Mouse (Mus musculus) megakaryocyte, embryonic 14.5 days (primary cell): ENCODE results near the gene Cpt1b. TPM values are rescaled to one million over a fixed set of nuclear protein-coding genes. Genes with fewer than 3 reads are reported as not detected.
A peak's percentile ranks its signal among the peaks of the same experiment; 100 is the strongest.
"Not testable (repeated sequence)": the region's sequence is repeated elsewhere in the genome, so short reads cannot be mapped to it uniquely, and the experiment has no call there.

Experiments used
- H3K27me3 ChIP-seq: replicated peaks from 2 replicates; pipeline ENCODE3; 2012; ENCODE audit warnings: inconsistent platforms
- H3K36me3 ChIP-seq: replicated peaks from 2 replicates; pipeline ENCODE3; 2012; ENCODE audit warnings: low read length, inconsistent platforms, mixed read lengths
- H3K4me1 ChIP-seq: 2 replicates; pipeline ENCODE4 v1.6.1; 2012; ENCODE audit warnings: inconsistent platforms
- H3K4me3 ChIP-seq: replicated peaks from 2 replicates; pipeline ENCODE3; 2012; ENCODE audit warnings: moderate library complexity, mild to moderate bottlenecking, inconsistent platforms
- H3K9me3 ChIP-seq: 2 replicates; pipeline ENCODE4 v1.6.1; 2012; ENCODE audit warnings: inconsistent platforms
- FLI1 ChIP-seq: IDR thresholded peaks from 2 replicates; pipeline ENCODE4 v1.6.1; 2012; ENCODE audit warnings: low read length, inconsistent platforms, mixed read lengths
- GATA1 ChIP-seq: IDR thresholded peaks from 3 replicates; pipeline ENCODE4 v1.6.1; 2012; ENCODE audit warnings: mixed read lengths, low read length, inconsistent platforms, borderline replicate concordance
- polyA plus RNA-seq: library from polyadenylated mRNA; stranded (reverse); fragments of >175 nt; gene quantifications from 2 replicates; pipeline ENCODE4 v1.2.3, GENCODE M21; 2012; ENCODE audit warnings: low replicate concordance; ENCODE audit not compliant: insufficient read depth

The Cpt1b gene
- polyA plus RNA-seq, 1 experiment, result 0.31 TPM

GRCm38 (mm10) chr15:89434136-89434535 is 8.5 kb upstream of the Cpt1b start:
- Histone ChIP-seq H3K36me3 (no peaks in the 10 kb centered on the region), H3K27me3 (peaks cover 10% of the 10 kb centered on the region), H3K4me3 (no peak overlapping the region), H3K4me1 (peaks cover 34% of the 10 kb centered on the region; the same call in 1 of the 2 replicates), H3K9me3 (peaks cover 10% of the 10 kb centered on the region)
- no peak for TF ChIP-seq GATA1
- TF ChIP-seq FLI1, result no peak

- Histone ChIP-seq H3K36me3 (peaks cover 4% of the 10 kb centered on the region), H3K9me3 (peaks cover 7% of the 10 kb centered on the region), H3K4me1 (peaks cover 46% of the 10 kb centered on the region), H3K27me3 (peaks cover 4% of the 10 kb centered on the region), H3K4me3 (no peak overlapping the region)
- TF ChIP-seq FLI1 (no peak), GATA1 (no peak)
Measured at GRCm38 (mm10) chr15:89432946-89433345, 7.3 kb upstream of the Cpt1b start.

GRCm38 (mm10) chr15:89431806-89432205 is 6.1 kb upstream of the Cpt1b start:
- Histone ChIP-seq H3K36me3 (peaks cover 15% of the 10 kb centered on the region), H3K9me3 (peaks cover 7% of the 10 kb centered on the region), H3K4me3 (no peak overlapping the region), H3K4me1 (peaks cover 48% of the 10 kb centered on the region), H3K27me3 (peaks cover 4% of the 10 kb centered on the region)
- no peak for TF ChIP-seq GATA1
- TF ChIP-seq FLI1, result no peak

GRCm38 (mm10) chr15:89431271-89431670 is 5.6 kb upstream of the Cpt1b start:
- H3K27me3 ChIP-seq, result peaks cover 4% of the 10 kb centered on the region
- peaks cover 21% of the 10 kb centered on the region for H3K36me3 ChIP-seq
- H3K4me1 ChIP-seq, result peaks cover 48% of the 10 kb centered on the region
- H3K4me3 ChIP-seq, result no peak overlapping the region
- peaks cover 7% of the 10 kb centered on the region for H3K9me3 ChIP-seq
- TF ChIP-seq FLI1, result no peak
- TF ChIP-seq GATA1, result no peak

GRCm38 (mm10) chr15:89430771-89431170 is 5.1 kb upstream of the Cpt1b start:
- H3K36me3 ChIP-seq, result peaks cover 26% of the 10 kb centered on the region
- H3K9me3 ChIP-seq, H3K4me3 ChIP-seq, H3K27me3 ChIP-seq: not testable (repeated sequence)
- H3K4me1 ChIP-seq, result peaks cover 45% of the 10 kb centered on the region

- Histone ChIP-seq H3K4me1 (peaks cover 42% of the 10 kb centered on the region), H3K9me3 (no peaks in the 10 kb centered on the region), H3K4me3 (peak overlapping the region; percentile 98), H3K36me3 (peaks cover 30% of the 10 kb centered on the region), H3K27me3 (no peaks in the 10 kb centered on the region)
- TF ChIP-seq FLI1, result no peak
Measured at GRCm38 (mm10) chr15:89430341-89430740, 4.7 kb upstream of the Cpt1b start.

GRCm38 (mm10) chr15:89429352-89430221 is 3.9 kb upstream of the Cpt1b start, which contains the start of the genes C730034F03Rik, Gm44502 and Chkb:
Gene C730034F03Rik, plus strand, starts transcription at chr15:89429589.
Gene Gm44502, minus strand, starts transcription at chr15:89429696.
Gene Chkb, minus strand, starts transcription at chr15:89429908.
- Histone ChIP-seq H3K4me3 (peak within 1 kb of the TSS; percentile 98), H3K36me3 (peaks cover 35% of the 10 kb centered on the region), H3K4me1 (peaks cover 42% of the 10 kb centered on the region), H3K9me3 (no peaks in the 10 kb centered on the region), H3K27me3 (no peaks in the 10 kb centered on the region)
- no peak for TF ChIP-seq GATA1
- 0 out of 2 replicates have a peak, but pooled peaks have one; percentile 39 for TF ChIP-seq FLI1

GRCm38 (mm10) chr15:89428821-89429351 is 3.2 kb upstream of the Cpt1b start:
- H3K4me3 ChIP-seq, result peak overlapping the region; percentile 98
- no peaks in the 10 kb centered on the region for H3K27me3 ChIP-seq
- TF ChIP-seq FLI1 (no peak), GATA1 (no peak)
- no peaks in the 10 kb centered on the region for H3K9me3 ChIP-seq
- H3K4me1 ChIP-seq, result peaks cover 38% of the 10 kb centered on the region
- H3K36me3 ChIP-seq, result peaks cover 42% of the 10 kb centered on the region

GRCm38 (mm10) chr15:89428136-89428790 is 2.6 kb upstream of the Cpt1b start:
- Histone ChIP-seq H3K9me3 (no peaks in the 10 kb centered on the region), H3K4me3 (peak overlapping the region; percentile 98), H3K27me3 (no peaks in the 10 kb centered on the region), H3K4me1 (peaks cover 37% of the 10 kb centered on the region), H3K36me3 (peaks cover 48% of the 10 kb centered on the region)
- TF ChIP-seq FLI1, result no peak
- TF ChIP-seq GATA1, result no peak

GRCm38 (mm10) chr15:89426716-89427115 is 1.1 kb upstream of the Cpt1b start:
- H3K4me1 ChIP-seq, result peaks cover 30% of the 10 kb centered on the region
- peaks cover 60% of the 10 kb centered on the region for H3K36me3 ChIP-seq

More at GRCm38 (mm10) chr15:89426716-89427115, 1.1 kb upstream of the Cpt1b start:
- H3K27me3 ChIP-seq, result no peaks in the 10 kb centered on the region
- H3K9me3 ChIP-seq, result no peaks in the 10 kb centered on the region
- TF ChIP-seq GATA1 (no peak), FLI1 (no peak)
- H3K4me3 ChIP-seq, result no peak overlapping the region
